ENCODE assay signal across 11 mouse cellular contexts in genomic region chr9:121349111-121349510, GRCm38 (mm10). TPM values are rescaled to one million over a fixed set of nuclear protein-coding genes. Genes with fewer than 3 reads are reported as not detected.
DNase-seq lines count a peak whose midpoint lies in the region; ATAC-seq and TF ChIP-seq lines count a peak whose summit lies in the region.
"Had no signal": no experiment of that assay in that cellular context is flagged by ENCODE, and none has a peak within 500 bp of the region (broad histone marks: within the 10 kb centered on the region; RNA-seq: fewer than 3 reads in every experiment).

No protein-coding gene starts in this region.

- H3K4me2 ChIP-seq in forebrain, embryonic 14.5 days (ENCODE audit: low read length) = no peak overlapping the region
- no peak overlapping the region for H3K4me2 ChIP-seq in forebrain, embryonic 13.5 days
- H3K4me2 ChIP-seq in hindbrain, postnatal 0 days (ENCODE audit: low read depth, low read length) = no peak overlapping the region
- no peak overlapping the region for H3K4me2 ChIP-seq in hindbrain, embryonic 16.5 days (ENCODE audit: low read length)
- H3K4me2 ChIP-seq in midbrain, embryonic 12.5 days (replicated peaks) = no peak overlapping the region
- H3K4me2 ChIP-seq in midbrain, embryonic 16.5 days (ENCODE audit: low read length) = no peak overlapping the region

- H3K9me3 ChIP-seq in forebrain, embryonic 14.5 days (replicated peaks; ENCODE audit: control insufficient read depth, low read length) = no peaks in the 10 kb centered on the region
- H3K9me3 ChIP-seq in forebrain, embryonic 13.5 days (replicated peaks) = no peaks in the 10 kb centered on the region
- no peaks in the 10 kb centered on the region for H3K9me3 ChIP-seq in hindbrain, postnatal 0 days (ENCODE audit: low read length)
- H3K9me3 ChIP-seq in hindbrain, embryonic 16.5 days (ENCODE audit: control insufficient read depth, low read length) = no peaks in the 10 kb centered on the region
- H3K9me3 ChIP-seq in midbrain, embryonic 12.5 days = no peaks in the 10 kb centered on the region
- no peaks in the 10 kb centered on the region for H3K9me3 ChIP-seq in midbrain, embryonic 16.5 days (replicated peaks; ENCODE audit: control insufficient read depth, low read length, poor library complexity, severe bottlenecking)

- WGBS in forebrain, embryonic 14.5 days = 81% methylated on average over 8 of the region's 8 CpGs
- WGBS in forebrain, embryonic 13.5 days = 76% methylated on average over 8 of the region's 8 CpGs
- WGBS in hindbrain, postnatal 0 days = 79% methylated on average over 8 of the region's 8 CpGs
- WGBS in hindbrain, embryonic 16.5 days = 84% methylated on average over 8 of the region's 8 CpGs
- WGBS in midbrain, embryonic 12.5 days = 89% methylated on average over 8 of the region's 8 CpGs
- WGBS in midbrain, embryonic 16.5 days = 88% methylated on average over 8 of the region's 8 CpGs
- 89% methylated on average over 8 of the region's 8 CpGs for WGBS in macrophage (ENCODE audit: missing documents)

- peaks cover 95% of the 10 kb centered on the region for H3K79me2 ChIP-seq in macrophage (ENCODE audit: inconsistent target)

- no peak for TF ChIP-seq CTCF in hindbrain, postnatal 0 days (IDR thresholded peaks at IDR 0.05; ENCODE audit: low read depth)

- no peak for DNase-seq in forebrain, embryonic 14.5 days (ENCODE audit: low spot score)
- no peak for DNase-seq in hindbrain, postnatal 0 days (ENCODE audit: low spot score)
- DNase-seq in adrenal gland, postnatal 10 days = no peak
- DNase-seq: adrenal gland, adult 8-10 months; cerebellum, adult 9-10 months; left cerebral cortex, postnatal 4 days had no signal

- H3K4me3 ChIP-seq in forebrain, embryonic 14.5 days (ENCODE audit: low read depth, low read length) = no peak overlapping the region
- H3K4me3 ChIP-seq in forebrain, embryonic 13.5 days = no peak overlapping the region
- no peak overlapping the region for H3K4me3 ChIP-seq in hindbrain, postnatal 0 days (ENCODE audit: low read length)
- H3K4me3 ChIP-seq in hindbrain, embryonic 16.5 days (ENCODE audit: low read length) = no peak overlapping the region
- no peak overlapping the region for H3K4me3 ChIP-seq in midbrain, embryonic 12.5 days
- H3K4me3 ChIP-seq in midbrain, embryonic 16.5 days (ENCODE audit: low read depth, low read length) = no peak overlapping the region
- no peak overlapping the region for H3K4me3 ChIP-seq in macrophage (ENCODE audit: inconsistent target)

- no peak for ATAC-seq in forebrain, embryonic 14.5 days
- ATAC-seq in forebrain, embryonic 13.5 days = no peak
- no peak for ATAC-seq in hindbrain, postnatal 0 days
- no peak for ATAC-seq in hindbrain, embryonic 16.5 days
- no peak for ATAC-seq in midbrain, embryonic 12.5 days (ENCODE audit: low FRiP score, low read depth)
- no peak for ATAC-seq in midbrain, embryonic 16.5 days

- H3K4me1 ChIP-seq in forebrain, embryonic 14.5 days (ENCODE audit: control insufficient read depth, insufficient read depth, low read length) = peaks cover 27% of the 10 kb centered on the region
- peaks cover 63% of the 10 kb centered on the region for H3K4me1 ChIP-seq in forebrain, embryonic 13.5 days
- H3K4me1 ChIP-seq in hindbrain, postnatal 0 days (ENCODE audit: insufficient read depth, low read length) = peaks cover 21% of the 10 kb centered on the region
- peaks cover 32% of the 10 kb centered on the region for H3K4me1 ChIP-seq in hindbrain, embryonic 16.5 days (ENCODE audit: control insufficient read depth, insufficient read depth, low read depth, low read length)
- H3K4me1 ChIP-seq in midbrain, embryonic 12.5 days = peaks cover 59% of the 10 kb centered on the region
- peaks cover 13% of the 10 kb centered on the region for H3K4me1 ChIP-seq in midbrain, embryonic 16.5 days (ENCODE audit: control insufficient read depth, insufficient read depth, low read length)

- no peaks in the 10 kb centered on the region for H3K27me3 ChIP-seq in forebrain, embryonic 14.5 days (replicated peaks; ENCODE audit: control insufficient read depth, insufficient read depth, low read length)
- H3K27me3 ChIP-seq in forebrain, embryonic 13.5 days = no peaks in the 10 kb centered on the region
- H3K27me3 ChIP-seq in hindbrain, postnatal 0 days (ENCODE audit: insufficient read depth, low read length) = no peaks in the 10 kb centered on the region
- H3K27me3 ChIP-seq in hindbrain, embryonic 16.5 days (replicated peaks; ENCODE audit: control insufficient read depth, insufficient read depth, low read length) = no peaks in the 10 kb centered on the region
- no peaks in the 10 kb centered on the region for H3K27me3 ChIP-seq in midbrain, embryonic 12.5 days
- H3K27me3 ChIP-seq in midbrain, embryonic 16.5 days (ENCODE audit: control insufficient read depth, insufficient read depth, low read depth, low read length) = no peaks in the 10 kb centered on the region

- no peaks in the 10 kb centered on the region for H3K36me3 ChIP-seq in forebrain, embryonic 14.5 days (ENCODE audit: control insufficient read depth, insufficient read depth, low read length)
- no peaks in the 10 kb centered on the region for H3K36me3 ChIP-seq in forebrain, embryonic 13.5 days (ENCODE audit: poor library complexity, severe bottlenecking)
- no peaks in the 10 kb centered on the region for H3K36me3 ChIP-seq in hindbrain, postnatal 0 days (ENCODE audit: insufficient read depth, low read length)
- H3K36me3 ChIP-seq in hindbrain, embryonic 16.5 days (ENCODE audit: control insufficient read depth, insufficient read depth, low read length) = no peaks in the 10 kb centered on the region
- no peaks in the 10 kb centered on the region for H3K36me3 ChIP-seq in midbrain, embryonic 12.5 days
- no peaks in the 10 kb centered on the region for H3K36me3 ChIP-seq in midbrain, embryonic 16.5 days (ENCODE audit: control insufficient read depth, insufficient read depth, low read length)
- no peaks in the 10 kb centered on the region for H3K36me3 ChIP-seq in macrophage (ENCODE audit: inconsistent target)

- H3K27ac ChIP-seq in forebrain, embryonic 14.5 days (ENCODE audit: low read depth, low read length) = no peak overlapping the region
- H3K27ac ChIP-seq in forebrain, embryonic 13.5 days = no peak overlapping the region
- H3K27ac ChIP-seq in hindbrain, postnatal 0 days = peak overlapping the region; percentile 78; the same call in 1 of the 2 replicates
- no peak overlapping the region for H3K27ac ChIP-seq in hindbrain, embryonic 16.5 days (ENCODE audit: low read depth, low read length)
- peak overlapping the region; percentile 15; the same call in 1 of the 2 replicates for H3K27ac ChIP-seq in midbrain, embryonic 12.5 days (replicated peaks)
- no peak overlapping the region for H3K27ac ChIP-seq in midbrain, embryonic 16.5 days (ENCODE audit: low read length)
- peak overlapping the region; percentile 83 for H3K27ac ChIP-seq in macrophage

- H3K9ac ChIP-seq in forebrain, embryonic 14.5 days (ENCODE audit: low read length) = 0 out of 2 replicates have a peak overlapping the region, but pooled peaks have one; percentile 6
- no peak overlapping the region for H3K9ac ChIP-seq in forebrain, embryonic 13.5 days
- H3K9ac ChIP-seq in hindbrain, postnatal 0 days (replicated peaks; ENCODE audit: low read length) = no peak overlapping the region
- H3K9ac ChIP-seq in hindbrain, embryonic 16.5 days (ENCODE audit: low read depth, low read length) = no peak overlapping the region
- no peak overlapping the region for H3K9ac ChIP-seq in midbrain, embryonic 12.5 days (replicated peaks)
- no peak overlapping the region for H3K9ac ChIP-seq in midbrain, embryonic 16.5 days (ENCODE audit: low read depth, low read length)

RNA-seq across cellular contexts. Expression of gene Trak1, which starts 51.8 kb away (rescaled TPM):
- 40.3 and 58.5 TPM in 2 replicates for polyA plus RNA-seq in forebrain, embryonic 14.5 days (2014; fragmentation: Nextera tagmentation; extraction: Ambion mirVana)
- 49.7 and 49.9 TPM in 2 replicates for polyA plus RNA-seq in forebrain, embryonic 13.5 days (2015; fragmentation: Nextera tagmentation; extraction: Ambion mirVana)
- total RNA-seq in hindbrain, postnatal 0 days (2014; rRNA removed) = 129 and 170 TPM in 2 replicates
- polyA plus RNA-seq in hindbrain, postnatal 0 days (2015; fragmentation: Nextera tagmentation; extraction: Ambion mirVana) = 55.7 and 57.8 TPM in 2 replicates
- 57.8 and 59.3 TPM in 2 replicates for polyA plus RNA-seq in hindbrain, embryonic 16.5 days (2015; fragmentation: Nextera tagmentation; extraction: Ambion mirVana)
- 38.0 and 42.2 TPM in 2 replicates for polyA plus RNA-seq in midbrain, embryonic 12.5 days (2016; fragmentation: Nextera tagmentation; extraction: Ambion mirVana)
- polyA plus RNA-seq in midbrain, embryonic 16.5 days (2015; fragmentation: Nextera tagmentation; extraction: Ambion mirVana) = 53.8 and 60.6 TPM in 2 replicates
- total RNA-seq in macrophage (2018; cell fraction: chromatin; rRNA removed) = 100 to 1,000 TPM; 175 to 281 (median 222) TPM
- 10 to 100 TPM; 48.6 to 71.4 (median 54.7) TPM for total RNA-seq in macrophage (2018; cell fraction: cytosol; rRNA removed)
- 100 to 1,000 TPM in 25 of 26 experiments, 10 to 100 TPM in 1; 94.9 to 207 (median 141) TPM for total RNA-seq in macrophage (2018; cell fraction: nucleus; rRNA removed)
- 30.9 to 32.9 TPM (median 32.9 TPM) in 3 replicates for polyA plus RNA-seq in macrophage (2018)
- total RNA-seq in adrenal gland, postnatal 10 days (2021) = 100 to 1,000 TPM in 1 of 2 experiments, 10 to 100 TPM in 1; 84.0 to 117 TPM

Comparison
In these comparisons a context has a peak if more than half of its experiments do, and no peak if none do; other contexts are left out.
1. H3K27ac ChIP-seq: peak in hindbrain, postnatal 0 days (single experiment), midbrain, embryonic 12.5 days (single experiment) and macrophage (single experiment); none in forebrain, embryonic 14.5 days (single experiment), forebrain, embryonic 13.5 days (single experiment), hindbrain, embryonic 16.5 days (single experiment) and midbrain, embryonic 16.5 days (single experiment).